Mouse (Mus musculus) forebrain, embryonic 15.5 days (tissue): ENCODE measurements at regions not wholly inside any gene's neighbourhood (a gene's known extent, or its start where the extent isn't known, plus 50 kb on each side); places are given as distances from the start of the nearest gene placed in this dataset.
A peak's percentile ranks its signal among the peaks of the same experiment; 100 is the strongest.

Source experiments
- ATAC-seq: fragments of 200-750 bp; cut with Nextera tagmentation; replicated peaks from 2 replicates; pipeline ENCODE4 v1.8.0; 2017; ENCODE audit warnings: mild to moderate bottlenecking, moderate TSS enrichment, moderate library complexity
- H3K27ac ChIP-seq: fragments of 300-500 bp; sonication (generic); replicated peaks from 2 replicates; pipeline ENCODE4 v1.5.1; 2015; ENCODE audit warnings: mild to moderate bottlenecking, inconsistent platforms
- H3K27me3 ChIP-seq: fragments of 300-500 bp; sonication (generic); 2 replicates; pipeline ENCODE4 v1.6.1; 2015; ENCODE audit warnings: inconsistent platforms
- H3K36me3 ChIP-seq: fragments of 300-500 bp; sonication (generic); 2 replicates; pipeline ENCODE4 v1.6.1; 2015; ENCODE audit warnings: mild to moderate bottlenecking, inconsistent platforms
- H3K4me1 ChIP-seq: fragments of 300-500 bp; sonication (generic); 2 replicates; pipeline ENCODE4 v1.6.1; 2015; ENCODE audit warnings: inconsistent platforms
- H3K4me2 ChIP-seq: fragments of 300-500 bp; sonication (generic); replicated peaks from 2 replicates; pipeline ENCODE4 v1.6.1; 2015; ENCODE audit warnings: mild to moderate bottlenecking, inconsistent platforms
- H3K4me3 ChIP-seq: fragments of 300-500 bp; sonication (generic); 2 replicates; pipeline ENCODE4 v1.5.1; 2015; ENCODE audit warnings: mild to moderate bottlenecking, inconsistent platforms
- H3K9ac ChIP-seq: fragments of 300-500 bp; sonication (generic); replicated peaks from 2 replicates; pipeline ENCODE4 v1.6.1; 2015; ENCODE audit warnings: mild to moderate bottlenecking, inconsistent platforms
- H3K9me3 ChIP-seq: fragments of 300-500 bp; sonication (generic); 2 replicates; pipeline ENCODE4 v1.6.1; 2016; ENCODE audit warnings: inconsistent platforms
- WGBS: fragments of 180-500 bp; shearing (Covaris S2); methylation state at CpG from one replicate; pipeline ENCODE4 v1.1.7; 2015; ENCODE audit warnings: mixed read lengths; 5-methylcytosine and 5-hydroxymethylcytosine counted together

DNA sequence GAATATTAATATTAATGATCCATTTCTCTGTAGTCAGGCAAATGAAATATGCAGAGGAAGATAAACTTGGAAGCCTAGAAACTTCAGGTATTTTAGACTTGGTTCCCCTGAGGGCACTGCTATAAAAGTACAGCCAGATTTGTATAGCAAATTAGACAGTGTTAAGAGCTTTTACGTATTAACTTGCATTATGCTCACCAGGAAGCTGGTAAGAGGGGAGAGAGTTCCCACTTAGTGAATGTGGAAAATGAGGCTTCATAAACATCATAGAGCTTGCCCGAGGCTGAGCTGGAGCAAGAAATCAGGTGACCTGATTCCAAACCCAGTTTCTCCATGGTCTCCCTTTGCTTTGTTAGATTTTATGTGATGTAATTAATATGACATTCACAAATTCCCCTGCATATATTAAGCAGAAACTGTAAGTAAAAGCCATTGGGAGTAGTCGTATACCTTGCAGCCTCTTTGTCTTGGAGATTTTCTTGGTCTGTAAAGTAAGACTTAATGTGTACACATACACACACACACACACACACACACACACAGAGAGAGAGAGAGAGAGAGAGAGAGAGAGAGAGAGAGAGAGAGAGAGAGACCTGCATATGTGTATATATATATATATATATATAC is 718.9 kb upstream of the Isx start:
- H3K4me1 ChIP-seq: no peaks in the 10 kb centered on the region
- H3K4me2 ChIP-seq: no peak overlapping the region
- H3K27me3 ChIP-seq: no peaks in the 10 kb centered on the region
- no peak overlapping the region for H3K9ac ChIP-seq
- peak; percentile 38; the same call in 1 of the 2 replicates for ATAC-seq
- H3K4me3 ChIP-seq: no peak overlapping the region
- WGBS: 79% methylated on average over 3 of the region's 3 CpGs
- H3K9me3 ChIP-seq: no peaks in the 10 kb centered on the region
- H3K27ac ChIP-seq: no peak overlapping the region
- no peaks in the 10 kb centered on the region for H3K36me3 ChIP-seq

DNA sequence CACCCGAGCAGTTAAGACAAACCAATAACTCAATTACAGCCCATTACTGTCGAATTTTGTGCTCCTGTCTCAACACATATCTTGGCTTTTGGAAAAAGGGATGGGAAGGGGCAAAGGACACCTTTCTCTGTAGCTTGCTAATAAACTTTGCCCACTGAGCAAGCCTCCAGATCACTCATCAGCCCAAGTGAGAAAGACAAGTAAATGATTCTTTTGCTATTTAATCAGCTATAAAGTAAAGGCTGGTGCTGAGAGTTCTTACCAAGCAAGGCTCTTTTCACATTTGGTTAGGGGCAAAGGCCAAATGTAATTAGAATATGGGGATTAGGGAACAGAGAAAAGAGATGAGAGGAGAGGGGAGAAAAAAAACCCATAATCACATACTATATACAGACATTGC is 703.4 kb upstream of the Isx start:
- Histone ChIP-seq H3K27ac (no peak overlapping the region), H3K4me1 (no peaks in the 10 kb centered on the region), H3K4me3 (no peak overlapping the region), H3K9me3 (no peaks in the 10 kb centered on the region), H3K36me3 (no peaks in the 10 kb centered on the region), H3K9ac (no peak overlapping the region), H3K4me2 (no peak overlapping the region), H3K27me3 (no peaks in the 10 kb centered on the region)
- ATAC-seq: no peak
- 29% methylated on average over 2 of the region's 2 CpGs for WGBS

DNA sequence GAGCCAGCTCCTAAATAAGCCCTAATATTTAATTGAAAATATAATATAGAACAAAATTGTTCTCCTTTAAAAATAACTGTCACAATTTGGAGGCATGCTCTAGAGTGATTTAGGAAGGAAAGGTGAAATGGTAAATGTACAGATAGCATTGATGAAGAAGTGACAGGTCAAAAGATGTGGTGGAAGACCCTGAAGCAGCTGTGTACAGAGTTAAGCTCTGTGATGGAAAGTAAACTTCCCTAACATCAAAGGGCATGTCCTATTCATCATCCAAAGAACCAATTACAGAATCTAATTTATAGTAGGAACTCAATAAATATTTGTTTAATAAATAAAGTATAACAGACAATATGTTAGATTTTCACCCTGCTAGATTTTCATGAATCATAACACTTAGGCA is 702.3 kb upstream of the Isx start:
- Histone ChIP-seq H3K4me3 (no peak overlapping the region), H3K9me3 (no peaks in the 10 kb centered on the region), H3K27me3 (no peaks in the 10 kb centered on the region), H3K4me2 (no peak overlapping the region), H3K4me1 (no peaks in the 10 kb centered on the region), H3K9ac (no peak overlapping the region), H3K36me3 (no peaks in the 10 kb centered on the region), H3K27ac (no peak overlapping the region)
- no peak for ATAC-seq

DNA sequence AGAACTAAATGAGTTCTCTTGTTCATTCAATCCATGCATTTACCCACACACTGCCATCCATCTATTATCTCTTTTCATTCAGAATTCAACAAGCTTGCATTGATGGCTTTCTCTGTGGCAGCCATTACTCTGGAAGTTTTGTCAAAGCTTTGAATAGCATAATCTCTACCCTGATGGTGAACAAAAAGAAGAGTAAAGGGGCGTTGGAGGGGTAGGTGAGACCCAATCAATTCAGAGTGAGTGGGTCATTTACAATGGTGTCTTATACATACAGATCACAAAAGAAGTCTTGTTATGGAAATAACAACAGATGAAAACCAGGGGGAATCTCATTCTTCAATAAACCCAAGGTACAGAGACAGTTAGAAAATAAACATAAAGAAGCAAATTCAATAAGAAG is 701.9 kb upstream of the Isx start:
- H3K27ac ChIP-seq: no peak overlapping the region
- no peak overlapping the region for H3K4me3 ChIP-seq
- H3K4me2 ChIP-seq: no peak overlapping the region
- ATAC-seq: no peak
- whole genome bisulfite sequencing: 7% methylated on average over 1 of the region's 1 CpGs
- no peaks in the 10 kb centered on the region for H3K9me3 ChIP-seq
- no peaks in the 10 kb centered on the region for H3K36me3 ChIP-seq
- H3K4me1 ChIP-seq: no peaks in the 10 kb centered on the region
- H3K27me3 ChIP-seq: no peaks in the 10 kb centered on the region
- H3K9ac ChIP-seq: no peak overlapping the region

DNA sequence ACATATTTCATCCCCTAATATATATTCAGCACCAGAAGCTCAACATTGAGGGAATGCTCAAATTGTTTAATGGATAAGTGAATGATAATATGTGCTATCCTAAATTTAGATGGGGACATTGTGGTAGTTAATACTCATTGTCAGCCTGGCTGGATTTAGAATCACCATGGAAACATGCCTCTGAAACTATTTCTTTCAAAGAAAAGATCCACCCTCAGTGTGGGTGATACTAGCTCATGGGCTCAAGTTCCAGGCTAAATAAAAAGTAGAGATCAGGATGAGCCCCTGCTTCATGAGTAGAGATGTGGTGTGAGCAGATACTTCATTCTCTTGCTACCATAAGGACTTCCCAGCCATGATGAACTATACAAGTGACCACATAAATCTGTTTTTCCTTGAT is 668.4 kb upstream of the Isx start:
- Histone ChIP-seq H3K9me3 (no peaks in the 10 kb centered on the region), H3K27ac (no peak overlapping the region), H3K36me3 (no peaks in the 10 kb centered on the region), H3K9ac (no peak overlapping the region), H3K4me2 (no peak overlapping the region), H3K27me3 (no peaks in the 10 kb centered on the region), H3K4me3 (no peak overlapping the region), H3K4me1 (no peaks in the 10 kb centered on the region)
- ATAC-seq: no peak

DNA sequence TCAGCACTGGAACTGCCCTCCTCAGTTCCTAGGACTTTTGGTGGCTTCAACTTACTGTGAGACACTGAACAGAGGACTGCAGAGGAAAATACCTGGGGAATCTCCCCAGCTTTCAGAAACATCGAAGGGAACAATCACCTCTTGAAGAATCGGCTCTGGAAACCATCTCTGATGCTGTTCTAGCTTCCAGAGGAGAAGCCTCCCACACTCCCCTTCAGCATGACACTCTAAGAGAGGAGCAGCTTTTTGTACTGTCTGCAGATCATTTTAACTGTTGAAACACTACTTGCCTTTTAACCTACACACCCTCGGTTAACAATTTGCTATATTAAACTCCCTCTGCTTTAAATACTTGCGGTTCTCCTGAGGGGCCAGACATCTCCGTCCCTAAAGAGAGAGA is 664.7 kb upstream of the Isx start:
- ATAC-seq: no peak
- Histone ChIP-seq H3K27me3 (no peaks in the 10 kb centered on the region), H3K9me3 (no peaks in the 10 kb centered on the region), H3K4me1 (no peaks in the 10 kb centered on the region), H3K4me3 (no peak overlapping the region), H3K4me2 (no peak overlapping the region), H3K36me3 (no peaks in the 10 kb centered on the region), H3K9ac (no peak overlapping the region), H3K27ac (no peak overlapping the region)
- 84% methylated on average over 5 of the region's 5 CpGs for WGBS

DNA sequence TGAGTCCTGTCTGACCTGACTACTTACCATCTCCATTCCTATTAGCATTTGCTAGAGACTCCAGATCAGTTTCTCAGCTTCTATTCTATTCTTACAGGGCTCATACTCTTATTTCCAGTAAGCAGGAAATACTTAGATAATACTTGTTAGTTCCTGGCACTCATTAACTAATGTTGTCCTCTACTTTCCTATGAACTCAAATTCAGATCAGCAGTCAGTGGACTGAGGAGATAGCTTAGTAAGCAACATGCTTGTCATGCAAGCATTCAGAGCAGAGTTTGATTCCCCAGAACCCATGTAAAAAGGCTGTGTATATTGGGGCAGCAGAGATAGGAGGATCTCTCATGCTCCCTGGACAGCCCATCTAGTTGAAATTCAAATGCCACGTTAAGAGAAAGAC is 656.2 kb upstream of the Isx start:
- Histone ChIP-seq H3K4me3 (no peak overlapping the region), H3K36me3 (no peaks in the 10 kb centered on the region), H3K4me2 (no peak overlapping the region), H3K27ac (no peak overlapping the region), H3K27me3 (no peaks in the 10 kb centered on the region), H3K9ac (no peak overlapping the region), H3K9me3 (no peaks in the 10 kb centered on the region), H3K4me1 (no peaks in the 10 kb centered on the region)
- ATAC-seq: no peak
- 65% methylated on average over 1 of the region's 1 CpGs for WGBS
